Mouse (Mus musculus): ENCODE results near the gene Tmprss11d. TPM values are rescaled to one million over a fixed set of nuclear protein-coding genes. Genes with fewer than 3 reads are reported as not detected.

Tmprss11d gene
- not detected for total RNA-seq (2023)

DNA sequence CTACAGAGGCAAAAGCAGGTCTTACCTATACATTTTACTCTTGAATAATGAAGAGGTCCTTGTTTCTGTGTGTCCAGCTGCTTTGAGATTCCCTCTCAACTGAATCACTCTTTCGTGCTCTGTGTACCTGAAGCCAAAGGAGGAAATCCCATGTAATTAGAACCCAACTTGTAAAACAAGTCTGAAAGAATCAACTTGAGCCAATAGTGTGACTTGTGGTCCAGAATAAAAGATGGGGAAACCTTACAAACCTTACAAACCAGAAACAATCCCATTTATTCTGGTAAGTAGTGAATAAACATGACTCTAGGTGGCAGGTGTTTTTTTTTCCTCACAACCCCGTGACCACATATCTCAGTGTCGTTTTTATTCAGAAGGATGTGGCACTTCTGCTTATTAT lies at the start of gene Tmprss11d:
TSS of gene Tmprss11d (minus strand) at position 101 of the 400 bp plus-strand sequence.

DNA sequence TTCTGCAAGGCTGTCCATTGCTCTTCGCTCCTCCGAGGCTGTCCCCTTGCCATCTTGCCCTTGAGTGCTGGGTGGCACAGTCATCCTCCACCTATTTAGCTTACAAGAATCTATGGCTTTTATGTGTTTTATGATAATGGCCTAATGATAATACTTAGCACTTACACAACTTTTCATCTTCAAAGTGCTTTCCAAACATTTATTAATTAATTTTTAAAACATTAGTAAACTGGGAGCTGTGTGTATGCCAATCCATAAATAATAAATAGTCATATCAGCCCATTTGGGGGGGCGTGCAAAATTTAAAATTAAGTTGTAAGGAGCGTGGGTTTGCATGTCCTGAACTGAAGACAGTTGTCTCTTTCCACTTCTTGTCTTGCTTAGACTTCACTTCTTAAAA lies 84.0 kb downstream of the Tmprss11d start, which contains the start of gene Tmprss11c:
TSS of gene Tmprss11c (minus strand) at position 101 of the 400 bp plus-strand sequence.

Other genes starting within 250 kb of the Tmprss11d start
- 10 to 100 TPM in 1 of 2 experiments, 1 to 10 TPM in 1; 9.6 to 10.4 TPM for gene Uba6, start 200.6 kb downstream of the Tmprss11d start, total RNA-seq (2023)
- not detected for gene Gnrhr, start 175.5 kb downstream of the Tmprss11d start, total RNA-seq (2023)
- gene Tmprss11c, start 84.1 kb downstream of the Tmprss11d start, total RNA-seq (2023): not detected
- gene Tmprss11a, start 95.6 kb upstream of the Tmprss11d start, total RNA-seq (2023): not detected
- gene Tmprss11g, start 145.2 kb upstream of the Tmprss11d start, total RNA-seq (2023): not detected

All from neutrophil, adult 83 days (primary cell).